Mouse (Mus musculus) adrenal gland, postnatal 4 days (tissue): Measurements from ENCODE around the gene Gbf1. TPM values are rescaled to one million over a fixed set of nuclear protein-coding genes. Genes with fewer than 3 reads are reported as not detected.
A peak's percentile ranks its signal among the peaks of the same experiment; 100 is the strongest.

ENCODE experiments used
- DNase-seq, 2 experiments: peaks; one replicate each; pipeline ENCODE4 v3.0.0; 2021 to 2022; ENCODE audit warnings: low spot score in 2 of 2, mixed read lengths in 2 of 2
- total RNA-seq, 2 experiments: library from RNA; stranded (reverse); gene quantifications; 2 replicates each; pipeline ENCODE4 v1.2.3; 2021

Gbf1 gene
- total RNA-seq, 2 experiments from 2014 or later = 64.2 to 77.1 TPM

GRCm38 (mm10) chr19:46313591-46313990 lies 161.3 kb downstream of the Gbf1 start:
- DNase-seq = peak in 1 of 2 experiments; percentile 2

- DNase-seq = peak; percentile 2 to 4
Observed at GRCm38 (mm10) chr19:46314151-46314601, 161.9 kb downstream of the Gbf1 start.

- DNase-seq = peak in 1 of 2 experiments; percentile 2
Observed at GRCm38 (mm10) chr19:46314872-46315742, 162.8 kb downstream of the Gbf1 start.

GRCm38 (mm10) chr19:46315752-46316610 lies 163.7 kb downstream of the Gbf1 start:
- DNase-seq = no peak

GRCm38 (mm10) chr19:46316846-46317545 lies 164.7 kb downstream of the Gbf1 start:
- no peak for DNase-seq

GRCm38 (mm10) chr19:46317546-46317885 lies 165.2 kb downstream of the Gbf1 start:
- DNase-seq = peak in 1 of 2 experiments; percentile 3

GRCm38 (mm10) chr19:46318031-46318471 lies 165.7 kb downstream of the Gbf1 start:
- no peak for DNase-seq

GRCm38 (mm10) chr19:46318586-46319378 lies 166.5 kb downstream of the Gbf1 start:
- DNase-seq = peak in 1 of 2 experiments; percentile 67

GRCm38 (mm10) chr19:46320076-46320785 lies 167.9 kb downstream of the Gbf1 start:
- DNase-seq = no peak

- no peak for DNase-seq
Observed at GRCm38 (mm10) chr19:46321101-46321943, 169.0 kb downstream of the Gbf1 start.

GRCm38 (mm10) chr19:46322144-46322995 lies 170.1 kb downstream of the Gbf1 start:
- no peak for DNase-seq

- no peak for DNase-seq
Observed at GRCm38 (mm10) chr19:46322996-46323572, 170.8 kb downstream of the Gbf1 start.

GRCm38 (mm10) chr19:46323716-46324115 lies 171.4 kb downstream of the Gbf1 start:
- no peak for DNase-seq

- DNase-seq = no peak
Observed at GRCm38 (mm10) chr19:46324366-46324765, 172.1 kb downstream of the Gbf1 start.

GRCm38 (mm10) chr19:46324918-46325317 lies 172.6 kb downstream of the Gbf1 start:
- DNase-seq = no peak

- no peak for DNase-seq
Observed at GRCm38 (mm10) chr19:46326019-46326755, 173.9 kb downstream of the Gbf1 start.
